Mouse (Mus musculus) hematopoietic stem cell, adult 5-6 weeks (primary cell): ENCODE results near the gene Mrm1. TPM values are rescaled to one million over a fixed set of nuclear protein-coding genes. Genes with fewer than 3 reads are reported as not detected.
A peak's percentile ranks its signal among the peaks of the same experiment; 100 is the strongest.
"Not testable (repeated sequence)": the region's sequence is repeated elsewhere in the genome, so short reads cannot be mapped to it uniquely, and the experiment has no call there.

ENCODE experiments used
- ATAC-seq, 2 experiments: fragments of 125-278 bp in 1 of 2; replicated peaks in 1 of 2; 2 replicates each; pipeline ENCODE4 v1.8.0; 2016 to 2017; ENCODE audit warnings: inconsistent platforms in 2 of 2, mild to moderate bottlenecking in 2 of 2, moderate number of reproducible peaks in 2 of 2, low read depth in 1 of 2, moderate TSS enrichment in 1 of 2; ENCODE audit not compliant: low FRiP score in 2 of 2, poor library complexity in 2 of 2, severe bottlenecking in 2 of 2, insufficient read depth in 1 of 2, low TSS enrichment in 1 of 2
- total RNA-seq: library from RNA; stranded (forward); fragments of 172-1452, 232-1000 nt; gene quantifications from 2 replicates; pipeline ENCODE4 v1.2.3, GENCODE M21; 2017

Gene Mrm1
- total RNA-seq: 9.5 and 21.7 TPM in 2 replicates

- peak; percentile 85 to 86 for ATAC-seq
Measured at GRCm38 (mm10) chr11:84818961-84819692, at the start of gene Mrm1. Mrm1 (minus strand) TSS chr11:84819515.

GRCm38 (mm10) chr11:84868786-84869259 is 49.5 kb upstream of the Mrm1 start:
- ATAC-seq: no peak

GRCm38 (mm10) chr11:84867586-84867985 is 48.3 kb upstream of the Mrm1 start:
- no peak for ATAC-seq

GRCm38 (mm10) chr11:84865268-84865667 is 46.0 kb upstream of the Mrm1 start:
- ATAC-seq: no peak

GRCm38 (mm10) chr11:84855285-84855684 is 36.0 kb upstream of the Mrm1 start:
- no peak for ATAC-seq

- no peak for ATAC-seq
Measured at GRCm38 (mm10) chr11:84847475-84848090, 28.3 kb upstream of the Mrm1 start.

- no peak for ATAC-seq
Measured at GRCm38 (mm10) chr11:84846741-84847474, 27.6 kb upstream of the Mrm1 start.

- no peak for ATAC-seq
Measured at GRCm38 (mm10) chr11:84839330-84839729, 20.0 kb upstream of the Mrm1 start.

GRCm38 (mm10) chr11:84829495-84829894 is 10.2 kb upstream of the Mrm1 start:
- not testable (repeated sequence) for ATAC-seq

GRCm38 (mm10) chr11:84828516-84829399 is 9.4 kb upstream of the Mrm1 start, which contains the start of gene Dhrs11:
Dhrs11 (minus strand) TSS chr11:84828994.
- peak; percentile 90 to 95 for ATAC-seq

GRCm38 (mm10) chr11:84827901-84828503 is 8.7 kb upstream of the Mrm1 start:
- no peak for ATAC-seq

GRCm38 (mm10) chr11:84827492-84827891 is 8.2 kb upstream of the Mrm1 start:
- ATAC-seq: no peak

- no peak for ATAC-seq
Measured at GRCm38 (mm10) chr11:84826185-84826584, 6.9 kb upstream of the Mrm1 start.

GRCm38 (mm10) chr11:84825261-84825807 is 6.0 kb upstream of the Mrm1 start:
- no peak for ATAC-seq

GRCm38 (mm10) chr11:84823484-84823897 is 4.2 kb upstream of the Mrm1 start:
- ATAC-seq: peak in 1 of 2 experiments; percentile 8; a peak in 2 of 4 replicates

- ATAC-seq: no peak
Measured at GRCm38 (mm10) chr11:84822487-84822886, 3.2 kb upstream of the Mrm1 start.
